Mouse (Mus musculus): Measurements from ENCODE around the gene Rnf6.

Gene Rnf6

GRCm38 (mm10) chr5:146220879-146221714, at the start of gene Rnf6:
TSS of gene Rnf6 (minus strand) at chr5:146221555.
- peak; percentile 88 for DNase-seq (ENCODE audit: low read depth, low spot score)

GRCm38 (mm10) chr5:146270593-146270992, 49.2 kb upstream of the Rnf6 start:
- DNase-seq (ENCODE audit: low read depth, low spot score), result no peak

GRCm38 (mm10) chr5:146267776-146268175, 46.4 kb upstream of the Rnf6 start:
- no peak for DNase-seq (ENCODE audit: low read depth, low spot score)

- DNase-seq (ENCODE audit: low read depth, low spot score), result no peak
Measured at GRCm38 (mm10) chr5:146265934-146266591, 44.7 kb upstream of the Rnf6 start.

- no peak for DNase-seq (ENCODE audit: low read depth, low spot score)
Measured at GRCm38 (mm10) chr5:146260003-146260402, 38.6 kb upstream of the Rnf6 start.

GRCm38 (mm10) chr5:146253644-146254043, 32.3 kb upstream of the Rnf6 start:
- DNase-seq (ENCODE audit: low read depth, low spot score), result no peak

- no peak for DNase-seq (ENCODE audit: low read depth, low spot score)
Measured at GRCm38 (mm10) chr5:146251663-146252429, 30.5 kb upstream of the Rnf6 start.

- no peak for DNase-seq (ENCODE audit: low read depth, low spot score)
Measured at GRCm38 (mm10) chr5:146250369-146251075, 29.2 kb upstream of the Rnf6 start.

GRCm38 (mm10) chr5:146248746-146249145, 27.4 kb upstream of the Rnf6 start:
- no peak for DNase-seq (ENCODE audit: low read depth, low spot score)

GRCm38 (mm10) chr5:146247709-146248108, 26.4 kb upstream of the Rnf6 start:
- no peak for DNase-seq (ENCODE audit: low read depth, low spot score)

GRCm38 (mm10) chr5:146246386-146246785, 25.0 kb upstream of the Rnf6 start:
- DNase-seq (ENCODE audit: low read depth, low spot score), result no peak

- DNase-seq (ENCODE audit: low read depth, low spot score), result no peak
Measured at GRCm38 (mm10) chr5:146245646-146246370, 24.5 kb upstream of the Rnf6 start.

GRCm38 (mm10) chr5:146245193-146245592, 23.8 kb upstream of the Rnf6 start:
- DNase-seq (ENCODE audit: low read depth, low spot score), result no peak

GRCm38 (mm10) chr5:146241202-146241601, 19.8 kb upstream of the Rnf6 start:
- no peak for DNase-seq (ENCODE audit: low read depth, low spot score)

- no peak for DNase-seq (ENCODE audit: low read depth, low spot score)
Measured at GRCm38 (mm10) chr5:146240771-146241170, 19.4 kb upstream of the Rnf6 start.

GRCm38 (mm10) chr5:146238274-146238673, 16.9 kb upstream of the Rnf6 start:
- no peak for DNase-seq (ENCODE audit: low read depth, low spot score)

GRCm38 (mm10) chr5:146234336-146234735, 13.0 kb upstream of the Rnf6 start:
- no peak for DNase-seq (ENCODE audit: low read depth, low spot score)

- DNase-seq (ENCODE audit: low read depth, low spot score), result no peak
Measured at GRCm38 (mm10) chr5:146232816-146233215, 11.5 kb upstream of the Rnf6 start.

- DNase-seq (ENCODE audit: low read depth, low spot score), result no peak
Measured at GRCm38 (mm10) chr5:146232056-146232675, 10.8 kb upstream of the Rnf6 start.

GRCm38 (mm10) chr5:146231655-146231996, 10.3 kb upstream of the Rnf6 start:
- no peak for DNase-seq (ENCODE audit: low read depth, low spot score)
